Mouse (Mus musculus) cortical plate, adult 2 months (tissue): ENCODE results near the gene Nenf.

Experiments
- CTCF ChIP-seq: fragments of 200-500 bp; IDR thresholded peaks from 2 replicates; pipeline ENCODE4 v1.5.1; 2011; ENCODE audit warnings: mild to moderate bottlenecking, control low read depth, low read length; ENCODE audit not compliant: insufficient read depth; ENCODE audit errors: extremely low read depth
- POLR2A ChIP-seq: fragments of 200-500 bp; IDR thresholded peaks from 2 replicates; pipeline ENCODE4 v1.6.1; 2011; ENCODE audit warnings: mild to moderate bottlenecking, low read length, control low read depth; ENCODE audit not compliant: insufficient read depth; ENCODE audit errors: extremely low read depth

DNA sequence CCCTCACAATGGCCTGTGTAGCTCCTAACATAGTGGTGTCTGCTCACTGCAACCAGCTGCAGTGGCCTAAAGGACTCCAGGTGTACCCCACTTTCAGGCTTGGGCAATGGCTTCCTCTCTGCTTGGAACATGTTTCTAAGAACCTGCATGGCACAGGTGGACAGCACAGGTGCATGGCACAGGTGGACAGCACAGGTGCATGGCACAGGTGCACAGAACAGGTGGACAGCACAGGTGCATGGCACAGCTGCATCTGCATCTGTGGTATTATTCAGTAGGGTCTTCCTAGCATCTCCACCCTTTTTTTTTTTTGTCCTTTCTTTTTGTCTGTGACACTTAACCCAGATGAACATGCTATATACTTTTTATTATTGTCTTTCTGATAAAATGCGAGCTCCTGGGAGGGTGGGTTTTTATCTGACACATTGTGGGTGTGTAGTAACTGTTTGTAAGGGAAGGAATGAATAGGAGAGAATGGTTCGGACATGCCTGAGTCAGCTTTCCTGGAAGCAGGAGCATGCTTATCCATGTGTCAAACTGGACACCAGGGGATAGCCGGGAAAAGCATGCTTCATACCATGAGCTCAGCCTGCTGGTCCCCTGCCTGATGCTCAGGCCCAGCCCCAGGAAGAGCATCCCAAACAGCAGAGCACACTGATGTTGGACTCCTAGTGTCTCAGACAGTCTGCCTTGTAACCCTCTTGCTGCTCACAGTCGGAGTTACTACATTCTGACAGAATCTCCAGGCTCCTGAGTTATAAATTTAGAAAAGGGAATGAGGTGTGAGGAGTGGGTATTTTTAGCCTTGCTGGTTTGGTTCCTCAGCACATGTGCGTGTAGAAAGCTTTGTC is 49.0 kb downstream of the Nenf start:
- TF ChIP-seq POLR2A: no peak
- no peak for TF ChIP-seq CTCF
